Mouse (Mus musculus): ENCODE results near the gene Arid5b. TPM values are rescaled to one million over a fixed set of nuclear protein-coding genes. Genes with fewer than 3 reads are reported as not detected.
A peak's percentile ranks its signal among the peaks of the same experiment; 100 is the strongest.

Gene Arid5b
- total and polyA plus RNA-seq, 2 experiments from 2014 or later = 11.4 to 14.5 TPM

DNA sequence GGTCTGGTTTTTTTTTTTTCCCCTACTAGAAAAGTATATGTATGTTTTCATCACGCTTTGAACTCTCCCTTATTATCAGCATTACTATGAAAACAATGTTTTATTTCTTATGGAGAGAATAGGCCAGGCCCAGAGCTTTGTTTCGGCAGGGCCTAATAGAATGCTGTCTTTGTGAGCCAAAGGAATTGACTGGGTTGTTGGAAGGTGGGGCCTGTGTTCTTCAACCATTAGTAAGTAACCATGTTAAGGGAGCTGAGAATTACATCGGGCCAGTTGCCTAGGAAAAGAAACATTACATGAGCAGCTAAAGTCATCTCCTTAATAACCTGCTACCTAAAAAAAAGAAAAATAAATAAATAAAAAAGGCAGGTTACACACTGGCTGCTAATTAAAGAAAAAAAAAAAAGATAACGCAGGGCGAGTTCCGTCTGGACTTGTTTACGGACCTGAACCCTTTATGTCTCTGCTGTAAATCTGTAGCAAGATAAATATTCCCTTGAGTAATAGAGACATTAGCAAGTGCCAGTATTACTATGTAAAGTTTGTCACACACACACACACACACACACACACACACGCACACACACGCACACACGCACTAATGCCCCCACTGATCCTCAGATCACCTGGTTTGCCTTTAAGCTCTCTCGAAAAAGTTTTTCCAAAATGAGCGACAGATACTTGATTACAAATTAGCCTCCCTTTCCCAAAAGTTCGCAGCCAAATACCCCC, 47.7 kb downstream of the Arid5b start:
- 70% methylated on average over 13 of the region's 13 CpGs for WGBS
- TF ChIP-seq CTCF (IDR thresholded peaks at IDR 0.05; ENCODE audit: low read depth) = no peak
- no peak for TF ChIP-seq EP300 (IDR thresholded peaks at IDR 0.05; ENCODE audit: low read depth)
- no peak for ATAC-seq (ENCODE audit: insufficient read depth, low read depth)
- H3K27me3 ChIP-seq (ENCODE audit: control insufficient read depth, insufficient read depth, low read length) = no peaks in the 10 kb centered on the region
- H3K27ac ChIP-seq (ENCODE audit: low read depth) = no peak overlapping the region
- no peak overlapping the region for H3K9ac ChIP-seq (replicated peaks; ENCODE audit: low read depth, low read length)
- H3K4me3 ChIP-seq (ENCODE audit: low read depth, low read length) = no peak overlapping the region
- no peak overlapping the region for H3K4me2 ChIP-seq (ENCODE audit: low read depth, low read length)
- H3K9me3 ChIP-seq (replicated peaks; ENCODE audit: control insufficient read depth, low read length) = no peaks in the 10 kb centered on the region
- DNase-seq (ENCODE audit: low spot score) = no peak
- peaks cover 13% of the 10 kb centered on the region for H3K4me1 ChIP-seq (ENCODE audit: control insufficient read depth, insufficient read depth)
- peaks cover 16% of the 10 kb centered on the region; the same call in 1 of the 2 replicates for H3K36me3 ChIP-seq (replicated peaks; ENCODE audit: control insufficient read depth, insufficient read depth, low read length)

DNA sequence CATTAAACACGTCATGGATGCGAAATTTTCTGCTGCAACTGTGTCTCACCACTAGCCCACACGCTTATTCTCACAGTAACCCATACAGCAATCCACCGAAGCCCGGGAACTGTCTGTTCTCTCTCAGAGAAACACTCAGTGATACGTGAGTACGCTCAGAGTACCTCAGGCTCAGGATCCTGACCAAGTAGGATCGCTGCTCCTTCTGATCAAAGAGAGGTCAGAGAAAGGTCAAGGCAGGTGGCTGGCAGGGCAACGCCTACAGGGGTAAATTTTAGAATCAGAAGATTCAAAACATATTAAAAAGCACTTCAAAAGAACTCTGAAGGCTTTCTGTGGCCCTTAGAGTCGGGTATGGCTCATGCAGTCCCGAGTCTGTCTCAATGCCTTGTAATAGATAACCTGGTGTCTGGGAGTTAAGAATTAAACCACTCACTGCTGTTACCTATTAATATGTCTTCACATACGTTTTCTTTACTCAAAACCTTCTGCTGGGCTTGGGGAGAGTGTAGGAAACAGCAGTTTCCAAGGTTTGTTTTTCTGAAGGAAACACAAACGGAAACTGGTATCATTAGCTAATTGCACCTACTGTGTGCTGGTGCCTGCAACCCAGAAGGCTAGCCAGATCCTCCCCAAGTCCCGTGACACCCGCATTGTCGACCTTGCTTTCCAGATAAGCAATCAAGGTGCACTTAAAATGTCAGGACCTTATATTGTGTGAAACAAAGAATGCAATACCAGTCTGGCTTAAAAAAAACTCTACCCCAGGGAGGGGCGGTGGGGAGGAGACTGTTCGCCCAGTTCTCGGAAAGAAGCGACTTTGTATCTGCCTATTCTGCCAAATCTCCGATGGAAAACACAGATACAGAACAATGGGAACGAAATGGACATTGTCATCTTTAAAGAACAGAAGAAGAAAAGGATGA, 48.6 kb downstream of the Arid5b start:
- peaks cover 16% of the 10 kb centered on the region; the same call in 1 of the 2 replicates for H3K36me3 ChIP-seq (replicated peaks; ENCODE audit: control insufficient read depth, insufficient read depth, low read length)
- no peak overlapping the region for H3K4me2 ChIP-seq (ENCODE audit: low read depth, low read length)
- no peak overlapping the region for H3K4me3 ChIP-seq (ENCODE audit: low read depth, low read length)
- peak overlapping the region; percentile 35 for H3K27ac ChIP-seq (ENCODE audit: low read depth)
- no peak for DNase-seq (ENCODE audit: low spot score)
- no peak for TF ChIP-seq CTCF (IDR thresholded peaks at IDR 0.05; ENCODE audit: low read depth)
- no peak for TF ChIP-seq EP300 (IDR thresholded peaks at IDR 0.05; ENCODE audit: low read depth)
- no peak for ATAC-seq (ENCODE audit: insufficient read depth, low read depth)
- H3K4me1 ChIP-seq (ENCODE audit: control insufficient read depth, insufficient read depth) = peaks cover 13% of the 10 kb centered on the region
- no peaks in the 10 kb centered on the region for H3K9me3 ChIP-seq (replicated peaks; ENCODE audit: control insufficient read depth, low read length)
- 57% methylated on average over 22 of the region's 22 CpGs for WGBS
- no peaks in the 10 kb centered on the region for H3K27me3 ChIP-seq (ENCODE audit: control insufficient read depth, insufficient read depth, low read length)
- H3K9ac ChIP-seq (replicated peaks; ENCODE audit: low read depth, low read length) = no peak overlapping the region

DNA sequence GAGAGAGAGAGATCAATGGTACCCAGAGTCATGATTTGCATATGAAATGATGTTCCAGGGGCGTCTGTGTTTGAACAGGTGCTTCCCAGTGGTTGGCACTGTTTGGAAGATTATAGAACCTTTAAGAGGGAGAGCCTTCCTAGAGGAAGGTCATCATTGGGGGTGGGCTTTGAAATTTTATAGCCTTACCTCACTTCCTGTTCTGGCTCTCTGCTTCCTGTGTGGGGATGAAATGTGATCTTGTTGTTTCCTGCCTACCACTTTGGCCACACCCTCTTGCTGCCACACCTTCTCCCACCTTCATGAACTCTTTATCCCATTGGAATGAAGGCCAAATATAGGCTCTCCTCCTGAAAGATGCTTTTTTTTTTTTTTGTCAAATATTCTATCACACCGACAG, 55.9 kb downstream of the Arid5b start:
- H3K9ac ChIP-seq (replicated peaks; ENCODE audit: low read depth, low read length) = no peak overlapping the region
- H3K4me1 ChIP-seq (ENCODE audit: control insufficient read depth, insufficient read depth) = peaks cover 21% of the 10 kb centered on the region
- no peaks in the 10 kb centered on the region for H3K27me3 ChIP-seq (ENCODE audit: control insufficient read depth, insufficient read depth, low read length)
- no peaks in the 10 kb centered on the region for H3K9me3 ChIP-seq (replicated peaks; ENCODE audit: control insufficient read depth, low read length)
- no peak for DNase-seq (ENCODE audit: low spot score)
- H3K4me3 ChIP-seq (ENCODE audit: low read depth, low read length) = no peak overlapping the region
- no peak for ATAC-seq (ENCODE audit: insufficient read depth, low read depth)
- H3K4me2 ChIP-seq (ENCODE audit: low read depth, low read length) = no peak overlapping the region
- TF ChIP-seq EP300 (IDR thresholded peaks at IDR 0.05; ENCODE audit: low read depth) (no peak), CTCF (IDR thresholded peaks at IDR 0.05; ENCODE audit: low read depth) (no peak)
- peaks cover 8% of the 10 kb centered on the region; the same call in 1 of the 2 replicates for H3K36me3 ChIP-seq (replicated peaks; ENCODE audit: control insufficient read depth, insufficient read depth, low read length)
- whole genome bisulfite sequencing = 90% methylated on average over 2 of the region's 2 CpGs
- no peak overlapping the region for H3K27ac ChIP-seq (ENCODE audit: low read depth)

DNA sequence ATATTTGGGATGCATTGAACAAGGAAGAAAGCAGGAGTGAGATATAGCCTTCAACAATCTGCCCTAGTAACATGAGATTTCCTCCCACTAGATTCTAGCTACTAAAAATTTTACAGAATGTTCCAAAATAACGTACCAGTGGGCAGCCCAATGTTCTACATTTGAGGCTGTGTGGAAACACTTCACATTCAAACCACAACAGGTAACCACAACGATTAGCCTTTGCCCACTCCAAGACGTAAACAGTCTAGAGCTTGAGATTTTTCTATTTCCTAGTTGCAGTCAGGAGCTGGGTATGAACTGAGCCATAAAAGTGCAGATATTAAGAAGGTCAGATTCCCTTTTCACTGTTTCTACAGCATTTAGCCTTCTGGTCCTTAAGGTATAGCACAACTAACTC, 56.5 kb downstream of the Arid5b start:
- Histone ChIP-seq H3K27ac (ENCODE audit: low read depth) (peak overlapping the region; percentile 55; the same call in 1 of the 2 replicates), H3K4me3 (ENCODE audit: low read depth, low read length) (no peak overlapping the region), H3K9me3 (replicated peaks; ENCODE audit: control insufficient read depth, low read length) (peaks cover 4% of the 10 kb centered on the region; the same call in 1 of the 2 replicates), H3K4me2 (ENCODE audit: low read depth, low read length) (no peak overlapping the region), H3K9ac (replicated peaks; ENCODE audit: low read depth, low read length) (no peak overlapping the region), H3K4me1 (ENCODE audit: control insufficient read depth, insufficient read depth) (peaks cover 21% of the 10 kb centered on the region), H3K36me3 (replicated peaks; ENCODE audit: control insufficient read depth, insufficient read depth, low read length) (peaks cover 11% of the 10 kb centered on the region), H3K27me3 (ENCODE audit: control insufficient read depth, insufficient read depth, low read length) (no peaks in the 10 kb centered on the region)
- DNase-seq (ENCODE audit: low spot score) (no peak), ATAC-seq (ENCODE audit: insufficient read depth, low read depth) (no peak)
- TF ChIP-seq CTCF (IDR thresholded peaks at IDR 0.05; ENCODE audit: low read depth) = no peak
- TF ChIP-seq EP300 (IDR thresholded peaks at IDR 0.05; ENCODE audit: low read depth) = no peak
- WGBS = 96% methylated on average over 3 of the region's 3 CpGs

DNA sequence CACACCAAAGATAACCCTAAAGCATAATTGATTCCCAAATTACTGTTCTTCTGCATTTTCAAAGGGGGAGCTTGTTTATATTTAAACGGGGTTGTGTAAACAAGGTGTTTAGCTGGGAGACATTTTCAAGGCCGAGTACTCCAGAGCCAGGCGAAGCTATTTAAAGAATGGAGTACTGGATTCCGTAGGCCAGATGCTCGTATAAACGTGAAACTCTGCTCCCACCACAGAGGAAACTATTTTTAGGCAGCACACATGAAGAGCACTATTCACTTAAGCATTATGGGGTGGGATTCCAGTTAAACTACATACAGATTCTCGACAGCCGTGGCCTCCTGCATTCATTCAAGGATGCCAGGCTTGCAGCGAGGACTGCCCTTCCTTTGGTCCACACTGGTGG, 59.2 kb downstream of the Arid5b start:
- WGBS = 35% methylated on average over 9 of the region's 9 CpGs
- peak overlapping the region; percentile 86 for H3K27ac ChIP-seq (ENCODE audit: low read depth)
- H3K4me2 ChIP-seq (ENCODE audit: low read depth, low read length) = peak overlapping the region; percentile 28
- H3K9me3 ChIP-seq (replicated peaks; ENCODE audit: control insufficient read depth, low read length) = peaks cover 7% of the 10 kb centered on the region; the same call in 1 of the 2 replicates
- ATAC-seq (ENCODE audit: insufficient read depth, low read depth) (peak; percentile 74), DNase-seq (ENCODE audit: low spot score) (peak; percentile 51)
- no peak overlapping the region for H3K9ac ChIP-seq (replicated peaks; ENCODE audit: low read depth, low read length)
- no peak overlapping the region for H3K4me3 ChIP-seq (ENCODE audit: low read depth, low read length)
- peaks cover 13% of the 10 kb centered on the region; the same call in 1 of the 2 replicates for H3K36me3 ChIP-seq (replicated peaks; ENCODE audit: control insufficient read depth, insufficient read depth, low read length)
- H3K27me3 ChIP-seq (ENCODE audit: control insufficient read depth, insufficient read depth, low read length) = no peaks in the 10 kb centered on the region
- peaks cover 21% of the 10 kb centered on the region for H3K4me1 ChIP-seq (ENCODE audit: control insufficient read depth, insufficient read depth)
- TF ChIP-seq CTCF (IDR thresholded peaks at IDR 0.05; ENCODE audit: low read depth) (no peak), EP300 (IDR thresholded peaks at IDR 0.05; ENCODE audit: low read depth) (no peak)

Data from heart, postnatal 0 days (tissue).